Mouse (Mus musculus) C2C12 (cell line): ENCODE data around the gene Mterf1b. TPM values are rescaled to one million over a fixed set of nuclear protein-coding genes. Genes with fewer than 3 reads are reported as not detected.
"Not testable (repeated sequence)": the region's sequence is repeated elsewhere in the genome, so short reads cannot be mapped to it uniquely, and the experiment has no call there.

Experiments used
- H3K27me3 ChIP-seq: one replicate; pipeline ENCODE4 v1.6.1; 2011; ENCODE audit not compliant: control insufficient read depth, insufficient read depth, insufficient read length
- H3K36me3 ChIP-seq: one replicate; pipeline ENCODE4 v1.6.1; 2011; ENCODE audit not compliant: control insufficient read depth, insufficient read depth
- H3K4me3 ChIP-seq: one replicate; pipeline ENCODE4 v1.5.1; 2011; ENCODE audit warnings: mild to moderate bottlenecking, control low read depth; ENCODE audit not compliant: poor library complexity, insufficient read depth, severe bottlenecking
- H3K79me2 ChIP-seq: one replicate; pipeline ENCODE4 v1.6.1; 2011; ENCODE audit not compliant: control insufficient read depth, insufficient read depth
- H3K79me3 ChIP-seq: one replicate; pipeline ENCODE4 v1.6.1; 2011; ENCODE audit warnings: low read depth, control low read depth
- H3ac ChIP-seq: one replicate; pipeline ENCODE3; 2011; ENCODE audit warnings: low read depth; ENCODE audit not compliant: control insufficient read depth, insufficient read length
- CEBPB ChIP-seq: IDR thresholded peaks from one replicate; pipeline ENCODE4 v1.6.1; 2011; ENCODE audit warnings: low read depth, mild to moderate bottlenecking, control low read depth, moderate library complexity
- CTCF ChIP-seq: IDR thresholded peaks from one replicate; pipeline ENCODE4 v1.5.1; 2011; ENCODE audit not compliant: control insufficient read depth, insufficient read depth, insufficient read length
- FOSL1 ChIP-seq: IDR thresholded peaks from one replicate; pipeline ENCODE4 v1.8.0; 2011; ENCODE audit warnings: mild to moderate bottlenecking, low read length; ENCODE audit not compliant: poor library complexity, insufficient read depth, severe bottlenecking
- MAX ChIP-seq: IDR thresholded peaks from one replicate; pipeline ENCODE4 v1.6.1; 2011; ENCODE audit warnings: mild to moderate bottlenecking, control low read depth
- MYOD1 ChIP-seq: IDR thresholded peaks from one replicate; pipeline ENCODE4 v1.6.1; 2011; ENCODE audit warnings: low read depth; ENCODE audit not compliant: control insufficient read depth, insufficient read length
- MYOG ChIP-seq: IDR thresholded peaks from one replicate; pipeline ENCODE4 v1.6.1; 2011; ENCODE audit not compliant: control insufficient read depth, insufficient read length; ENCODE audit errors: extremely low read depth
- USF1 ChIP-seq: IDR thresholded peaks from one replicate; pipeline ENCODE4 v1.6.1; 2011; ENCODE audit warnings: low read depth, mild to moderate bottlenecking, control low read depth, moderate library complexity
- long read RNA-seq, 2 experiments: library from polyadenylated mRNA; unstranded; transcript quantifications; one replicate each; pipeline ENCODE4 v2.0.0; 2019 to 2020
- polyA plus RNA-seq: library from polyadenylated mRNA; unstranded; fragments of >200 nt; fragmentation: generic; extraction: Trizol; gene quantifications from one replicate; pipeline ENCODE4 v1.2.1, GENCODE M21; 2012; ENCODE audit warnings: missing spikeins

The Mterf1b gene
- polyA plus RNA-seq, result 0.88 TPM
- long read RNA-seq, experiment 1, transcript Mterf1b-201 (2 exons, 1,368 nt), result major isoform, 5 of 6 reads
- long read RNA-seq, experiment 1, partial matches to known transcripts, result 0 of 6 reads
- long read RNA-seq, experiment 1, other reads (novel, unspliced or antisense), result 1 of 6 reads
- long read RNA-seq, experiment 2, partial matches to known transcripts, result 0 of 4 reads
- long read RNA-seq, experiment 2, other reads (novel, unspliced or antisense), result 0 of 4 reads

DNA sequence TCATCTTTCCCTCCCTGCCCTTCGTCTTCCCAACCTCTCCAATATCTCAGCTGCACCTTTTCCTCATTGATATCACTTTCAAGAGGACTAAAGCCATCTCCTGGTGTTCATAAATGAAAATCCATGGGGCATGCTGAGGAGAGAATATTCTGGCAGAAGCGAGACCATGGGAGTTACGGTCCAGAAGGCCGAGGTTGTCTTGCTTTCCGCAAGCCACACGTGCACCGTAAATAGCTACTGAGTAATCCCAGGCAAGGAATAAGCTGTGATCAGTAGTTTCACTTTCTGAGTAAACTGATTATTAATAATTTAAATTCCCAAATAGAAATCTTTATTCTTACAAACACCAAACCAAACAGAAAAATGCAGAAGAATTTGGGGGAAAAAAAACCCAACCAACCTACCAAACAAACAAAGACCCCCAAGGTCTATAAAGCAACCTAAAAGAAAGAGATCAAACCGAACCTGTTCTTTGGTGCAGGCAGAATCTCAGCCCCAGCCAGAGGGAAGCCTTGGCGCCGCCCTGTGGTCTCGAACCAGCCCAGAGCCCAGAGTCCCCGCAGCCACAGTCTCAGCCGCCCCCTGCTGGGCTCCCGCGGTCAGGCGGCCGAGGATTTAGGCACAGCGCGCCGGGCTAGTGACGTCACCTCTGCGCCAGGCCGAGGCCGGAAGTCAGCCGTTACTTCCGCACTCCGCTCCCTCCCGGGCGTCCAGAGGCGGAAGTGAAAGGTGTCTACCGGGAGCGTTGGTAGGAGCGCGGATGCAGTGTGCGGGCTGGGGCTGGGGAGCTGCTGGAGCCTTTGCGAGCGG lies at the start of gene Mterf1b:
Mterf1b (plus strand) TSS at position 697 of the 810 bp plus-strand sequence.
- H3ac ChIP-seq, H3K36me3 ChIP-seq, H3K79me2 ChIP-seq, H3K79me3 ChIP-seq, H3K27me3 ChIP-seq: not testable (repeated sequence)
- peak within 1 kb of the TSS; percentile 21 for H3K4me3 ChIP-seq

DNA sequence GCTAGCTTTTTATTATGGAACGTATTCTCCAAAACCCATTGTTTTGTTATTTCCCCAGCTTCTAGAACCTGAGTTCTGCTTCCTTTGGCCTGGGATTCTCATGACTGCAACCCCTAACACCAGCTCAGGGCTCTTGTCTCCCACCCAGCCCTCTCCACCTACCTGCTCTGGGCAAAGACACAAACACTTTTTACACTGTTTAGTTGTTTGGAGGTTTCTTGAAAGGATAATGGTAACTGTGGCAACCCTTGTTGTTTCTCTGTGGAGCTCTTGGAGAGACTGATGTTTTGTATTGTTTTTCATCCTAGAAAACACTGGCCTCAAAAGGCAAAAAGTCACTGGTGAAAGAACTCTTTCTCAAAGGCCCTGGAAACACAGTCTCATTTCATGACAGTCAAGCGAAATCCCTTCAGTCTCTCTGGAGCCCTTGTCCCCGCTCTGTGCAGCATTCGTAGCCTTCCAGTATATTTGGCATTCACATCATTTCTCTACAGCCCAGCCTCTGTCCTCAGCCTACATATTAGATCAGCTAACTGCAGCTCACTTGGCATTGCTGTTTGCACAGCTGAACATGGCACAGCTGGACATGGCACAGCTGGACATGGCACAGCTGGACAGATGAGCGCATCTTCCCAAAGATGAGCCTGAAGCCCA lies 32.6 kb upstream of the Mterf1b start:
- H3K79me2 ChIP-seq, H3K4me3 ChIP-seq, H3K27me3 ChIP-seq, H3K36me3 ChIP-seq, H3ac ChIP-seq, H3K79me3 ChIP-seq: not testable (repeated sequence)

DNA sequence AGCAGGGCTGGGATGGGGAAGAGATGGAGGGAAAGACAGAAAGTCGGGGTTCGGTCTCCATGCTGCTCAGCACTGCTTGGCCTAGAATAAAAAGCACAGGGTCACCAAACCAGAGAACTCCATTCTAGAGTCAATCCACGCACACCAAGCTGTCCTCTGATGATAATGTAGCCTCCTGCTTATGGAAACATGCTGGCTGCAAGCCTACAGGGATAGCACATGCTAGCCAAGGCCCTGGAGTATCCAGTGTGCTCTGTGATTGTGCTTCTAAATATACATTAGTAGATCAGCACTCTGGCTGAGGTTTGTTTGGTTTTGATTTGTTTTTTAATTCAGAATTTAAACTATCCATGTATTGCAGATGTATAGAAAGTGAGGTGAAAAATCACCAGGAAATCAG lies 30.6 kb upstream of the Mterf1b start:
- Histone ChIP-seq H3K79me3 (no peaks in the 10 kb centered on the region), H3K79me2 (no peaks in the 10 kb centered on the region), H3ac (no peak overlapping the region), H3K4me3 (no peak overlapping the region), H3K36me3 (no peaks in the 10 kb centered on the region), H3K27me3 (peaks cover 8% of the 10 kb centered on the region)
- TF ChIP-seq FOSL1 (no peak), CTCF (no peak), CEBPB (no peak), MYOG (no peak), USF1 (no peak), MAX (no peak), MYOD1 (no peak)

DNA sequence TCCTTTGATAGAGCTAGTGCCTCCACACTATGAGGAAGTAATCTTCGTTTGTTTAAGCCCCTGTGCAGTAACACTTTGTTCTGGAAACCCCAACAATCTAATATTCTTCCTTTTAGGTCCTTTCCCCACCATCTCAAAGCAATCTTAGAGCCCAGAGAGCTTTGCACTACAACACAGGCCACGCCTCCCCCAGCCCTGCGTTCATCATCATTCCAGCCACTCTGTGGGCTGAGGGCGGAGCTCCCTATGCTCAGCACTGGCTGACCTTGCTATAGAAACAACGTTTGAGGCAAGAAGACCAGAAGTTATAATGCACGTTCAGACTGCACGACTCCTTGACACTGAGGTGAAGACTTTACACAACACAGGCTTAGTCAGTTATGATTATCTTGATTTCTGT lies 29.7 kb upstream of the Mterf1b start:
- no peak overlapping the region for H3K4me3 ChIP-seq
- H3K79me3 ChIP-seq, result no peaks in the 10 kb centered on the region
- no peaks in the 10 kb centered on the region for H3K79me2 ChIP-seq
- H3ac ChIP-seq, result no peak overlapping the region
- TF ChIP-seq CTCF, result no peak
- TF ChIP-seq FOSL1, result no peak
- H3K36me3 ChIP-seq, result no peaks in the 10 kb centered on the region
- H3K27me3 ChIP-seq, result peaks cover 6% of the 10 kb centered on the region

DNA sequence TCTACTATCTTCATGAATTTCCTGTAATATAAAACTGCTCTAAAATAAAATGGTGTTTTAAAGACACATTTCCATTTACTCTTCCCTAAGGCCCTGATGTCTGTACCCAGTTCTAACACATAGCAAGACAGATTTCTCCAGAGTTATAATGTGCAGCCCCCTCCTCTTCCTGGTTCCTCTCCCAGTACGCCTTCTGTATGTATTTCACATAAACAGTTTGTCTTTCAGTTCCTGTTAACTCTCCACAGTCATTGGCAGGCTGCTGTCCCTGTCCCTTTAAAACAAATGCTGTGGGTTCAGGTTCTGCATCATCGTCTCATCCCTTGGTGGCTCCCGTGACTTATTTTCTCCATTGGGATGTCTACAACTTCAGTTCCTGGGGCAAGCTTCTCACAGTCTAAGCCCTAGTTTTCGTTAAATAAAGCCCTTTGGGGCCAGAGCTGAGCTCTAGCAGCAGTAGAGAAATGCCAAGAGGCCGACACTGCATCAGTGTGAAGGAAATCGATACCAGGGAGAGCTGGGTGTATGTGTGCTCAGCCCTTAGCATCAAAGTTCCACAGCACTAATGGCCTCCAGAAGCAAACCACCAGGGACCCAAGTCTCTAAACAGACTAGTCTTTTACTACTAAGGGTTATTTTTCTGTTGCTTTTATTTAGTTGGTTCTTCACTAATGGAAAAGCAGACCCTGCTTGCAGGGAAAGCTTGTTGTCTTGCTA lies 24.2 kb upstream of the Mterf1b start:
- H3K36me3 ChIP-seq, H3ac ChIP-seq, H3K27me3 ChIP-seq, H3K79me2 ChIP-seq, H3K4me3 ChIP-seq, H3K79me3 ChIP-seq: not testable (repeated sequence)

DNA sequence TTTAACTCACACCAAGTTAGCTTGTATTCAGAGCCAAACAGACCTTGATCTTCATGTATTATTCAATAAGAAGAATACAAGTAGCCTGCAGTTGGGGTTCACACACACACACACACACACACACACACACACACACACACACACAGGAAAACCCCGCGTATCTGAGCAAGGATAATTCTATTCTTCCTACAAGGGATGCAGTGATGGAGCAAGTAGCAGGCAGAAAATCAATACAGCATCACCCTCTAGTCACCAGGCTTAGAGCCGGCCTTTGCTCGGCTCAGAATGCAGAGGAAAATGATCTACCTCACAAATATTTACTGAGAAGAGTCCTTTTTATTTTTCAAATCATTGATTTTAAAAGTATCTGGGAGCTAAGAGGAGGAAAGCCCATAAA lies 23.6 kb upstream of the Mterf1b start:
- not testable (repeated sequence) for H3K36me3 ChIP-seq, H3K79me3 ChIP-seq, H3ac ChIP-seq, H3K79me2 ChIP-seq, H3K4me3 ChIP-seq, H3K27me3 ChIP-seq

DNA sequence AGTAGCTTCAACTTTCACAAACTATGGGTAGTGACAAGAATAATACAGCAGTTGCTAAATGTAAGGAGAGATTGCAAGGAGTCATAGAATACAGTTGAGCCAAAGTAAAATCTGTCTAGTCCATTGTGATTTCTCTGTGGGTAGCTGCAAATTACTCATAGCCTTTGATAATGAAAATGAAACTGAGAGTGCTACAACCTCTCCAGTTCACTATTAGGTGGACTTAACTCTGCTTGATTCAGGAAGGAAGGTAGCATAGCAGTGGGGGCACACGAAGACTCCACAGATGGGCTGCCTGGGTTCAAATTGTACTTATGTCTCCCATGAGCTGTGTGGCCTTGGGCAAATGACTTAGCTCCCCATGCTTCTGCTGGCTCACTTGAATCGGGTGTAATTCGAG lies 15.7 kb upstream of the Mterf1b start:
- not testable (repeated sequence) for H3ac ChIP-seq, H3K36me3 ChIP-seq, H3K79me2 ChIP-seq, H3K27me3 ChIP-seq, H3K79me3 ChIP-seq, H3K4me3 ChIP-seq
